In genomic region chr6:144917128-144917527, GRCm38 (mm10) we compare ENCODE assay signal across 8 mouse cellular contexts.
DNase-seq lines count a peak whose midpoint lies in the region; ATAC-seq and TF ChIP-seq lines count a peak whose summit lies in the region.
"Had no signal": no experiment of that assay in that cellular context is flagged by ENCODE, and none has a peak within 500 bp of the region (broad histone marks: within the 10 kb centered on the region; RNA-seq: fewer than 3 reads in every experiment).

No protein-coding gene starts in this region.

- no peaks in the 10 kb centered on the region for H3K27me3 ChIP-seq in lung, postnatal 0 days (replicated peaks; ENCODE audit: insufficient read depth, low read length)

- DNase-seq in 3T3-L1 (ENCODE audit: low read depth, low spot score) (peak; percentile 39), MEL-GATA-1-ER (ENCODE audit: extremely low read depth, low read depth) (peak; percentile 37)
- peak; percentile 86 for DNase-seq in lung, postnatal 0 days (ENCODE audit: low spot score)
- DNase-seq in thymus, adult 18-20 months = no peak
- no peak for DNase-seq in cerebellum, adult 11-12 months
- DNase-seq in adrenal gland, adult 8-10 months = no peak
- DNase-seq: cerebellum, postnatal 25 days had no signal

- no peak overlapping the region for H3K27ac ChIP-seq in lung, postnatal 0 days (ENCODE audit: low read length)

- H3K4me1 ChIP-seq in lung, postnatal 0 days (ENCODE audit: insufficient read depth, low read depth, low read length) = no peaks in the 10 kb centered on the region

- H3K36me3 ChIP-seq in lung, postnatal 0 days (ENCODE audit: insufficient read depth, low read length) = no peaks in the 10 kb centered on the region

- TF ChIP-seq EP300 in lung, postnatal 0 days (IDR thresholded peaks at IDR 0.05) = no peak

- no peak overlapping the region for H3K9ac ChIP-seq in lung, postnatal 0 days (replicated peaks; ENCODE audit: low read depth)

- no peak for TF ChIP-seq CTCF in lung, postnatal 0 days (IDR thresholded peaks at IDR 0.05)

- ATAC-seq in hematopoietic stem cell, adult 5-6 weeks (replicated peaks in 1 of 2; ENCODE audit: insufficient read depth in 1 of 2, low FRiP score in 2 of 2, low TSS enrichment in 1 of 2, low read depth in 1 of 2, poor library complexity in 2 of 2, severe bottlenecking in 2 of 2) = peak; percentile 93 to 95
- peak; percentile 90 for ATAC-seq in lung, postnatal 0 days

- no peak overlapping the region for H3K4me2 ChIP-seq in lung, postnatal 0 days (replicated peaks; ENCODE audit: low read depth, low read length)

- no peak overlapping the region for H3K4me3 ChIP-seq in lung, postnatal 0 days (ENCODE audit: low read depth, low read length)

- H3K9me3 ChIP-seq in lung, postnatal 0 days (ENCODE audit: low read length) = no peaks in the 10 kb centered on the region

- 9% methylated on average over 8 of the region's 8 CpGs for WGBS in lung, postnatal 0 days

Comparison
In these comparisons a context has a peak if more than half of its experiments do, and no peak if none do; other contexts are left out.
1. DNase-seq: peak in 3T3-L1 (single experiment), MEL-GATA-1-ER (single experiment) and lung, postnatal 0 days (single experiment); none in thymus, adult 18-20 months (0 of 2), cerebellum, adult 11-12 months (single experiment) and adrenal gland, adult 8-10 months (single experiment).